Mouse (Mus musculus) brain, embryonic 14.5 days (tissue): Measurements from ENCODE around the gene Thsd7a.

ENCODE experiments used
- CTCF ChIP-seq: fragments of 200-500 bp; IDR thresholded peaks from 2 replicates; pipeline ENCODE4 v1.5.1; 2012; ENCODE audit warnings: inconsistent platforms, mild to moderate bottlenecking, moderate library complexity, borderline replicate concordance; ENCODE audit not compliant: insufficient read depth, insufficient read length; ENCODE audit errors: extremely low read depth
- POLR2A ChIP-seq: fragments of 200-500 bp; IDR thresholded peaks from 2 replicates; pipeline ENCODE4 v1.6.1; 2012; ENCODE audit warnings: mild to moderate bottlenecking, inconsistent platforms, borderline replicate concordance; ENCODE audit not compliant: poor library complexity, insufficient read depth, insufficient read length, severe bottlenecking; ENCODE audit errors: extremely low read depth

GRCm38 (mm10) chr6:12352165-12352719, 397.0 kb downstream of the Thsd7a start:
- TF ChIP-seq CTCF (no peak), POLR2A (no peak)
